Mouse (Mus musculus) CD4-positive, CD25-positive, alpha-beta regulatory T cell, adult 4 months (primary cell): ENCODE data around the gene Apoc2. TPM values are rescaled to one million over a fixed set of nuclear protein-coding genes. Genes with fewer than 3 reads are reported as not detected.

Source experiments
- ATAC-seq: one replicate; pipeline ENCODE4 v1.8.0; 2017
- polyA plus RNA-seq, 2 experiments: library from polyadenylated mRNA; unstranded; fragments of 100-300 nt; shearing (Covaris generic); gene quantifications; one replicate each; pipeline ENCODE4 v1.2.1; 2017

Apoc2 gene
- not detected for polyA plus RNA-seq

DNA sequence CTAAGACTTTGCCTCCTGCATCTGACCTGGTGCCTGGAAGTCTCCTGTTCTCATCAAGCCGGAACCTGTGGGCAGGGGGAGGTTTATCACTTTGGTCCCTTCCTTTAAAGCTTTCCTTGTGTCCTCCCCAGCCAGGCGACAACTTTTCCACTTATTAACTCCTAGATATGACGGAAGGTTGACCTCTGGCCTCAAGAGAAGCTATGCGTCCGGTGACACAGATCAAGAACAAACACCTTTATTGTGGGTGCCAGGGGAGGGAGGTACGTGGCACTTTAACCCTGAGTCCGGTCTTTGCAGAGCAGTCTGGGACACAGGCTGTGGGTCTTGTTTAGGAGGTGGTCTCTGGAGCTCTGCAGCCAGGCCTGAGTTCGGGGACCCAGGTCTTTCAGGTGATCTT lies at the start of gene Apoc2:
Gene Apoc2, minus strand, starts transcription at position 70 of the 400 bp plus-strand sequence.
- ATAC-seq: no peak

DNA sequence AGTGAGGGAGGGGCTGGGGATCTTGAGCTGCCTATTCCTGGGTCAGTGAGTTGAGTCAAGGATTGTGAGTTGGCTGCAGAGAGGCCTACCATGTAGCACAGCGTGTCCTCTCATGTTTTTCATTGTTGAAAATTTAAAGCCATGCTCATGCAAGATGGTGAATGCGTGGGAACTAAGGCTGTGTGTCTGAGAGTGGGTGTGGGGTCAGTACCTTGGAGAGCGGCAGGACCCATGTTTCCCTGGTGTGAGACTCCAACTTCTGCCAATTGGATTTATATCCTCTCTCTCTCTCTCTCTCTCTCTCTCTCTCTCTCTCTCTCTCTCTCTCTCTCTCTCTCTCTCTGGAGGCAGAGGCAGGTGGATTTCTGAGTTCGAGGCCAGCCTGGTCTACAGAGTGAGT lies 48.8 kb upstream of the Apoc2 start:
- ATAC-seq: no peak

DNA sequence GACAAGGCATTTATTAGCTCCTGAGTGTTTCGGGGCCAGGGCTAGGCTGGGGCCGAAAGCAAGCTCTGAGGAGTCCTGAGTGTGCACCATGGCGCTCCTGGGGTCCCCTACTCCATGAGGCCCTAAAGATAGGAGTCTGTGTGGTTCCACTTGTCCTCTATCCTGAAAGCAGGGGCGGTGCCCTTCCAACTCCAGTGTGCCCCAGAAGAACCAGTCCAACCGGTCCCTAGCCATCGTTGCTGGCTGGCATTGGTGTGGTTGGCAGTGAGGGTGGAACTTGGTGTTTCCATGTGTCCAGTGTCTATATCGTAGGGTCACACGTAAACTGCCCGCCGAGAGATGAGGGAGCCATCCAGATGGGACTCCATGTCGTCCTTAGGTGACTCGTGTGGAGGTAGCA lies 46.4 kb upstream of the Apoc2 start:
- ATAC-seq: no peak

DNA sequence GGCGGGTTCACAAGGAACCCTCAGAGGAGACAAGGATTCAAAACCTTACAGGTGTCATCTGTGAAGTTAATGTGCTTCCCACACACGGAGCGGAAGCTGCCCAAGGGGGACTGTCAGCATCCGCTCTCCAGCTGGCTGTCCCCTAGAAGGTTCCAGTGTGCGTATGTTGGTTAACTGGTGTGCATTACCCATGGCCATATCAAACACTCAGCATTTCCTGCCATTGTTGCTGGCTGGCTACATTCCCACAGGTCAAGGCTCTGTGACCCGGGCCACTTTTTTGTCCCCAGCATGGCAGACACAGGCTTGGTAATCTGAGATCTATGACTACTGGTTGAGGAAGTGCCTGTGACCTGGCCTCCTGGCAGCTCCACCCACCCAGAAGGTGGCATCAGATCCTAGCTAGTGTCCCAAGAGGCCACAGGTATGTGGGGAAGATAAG lies 45.0 kb upstream of the Apoc2 start:
- ATAC-seq: no peak

DNA sequence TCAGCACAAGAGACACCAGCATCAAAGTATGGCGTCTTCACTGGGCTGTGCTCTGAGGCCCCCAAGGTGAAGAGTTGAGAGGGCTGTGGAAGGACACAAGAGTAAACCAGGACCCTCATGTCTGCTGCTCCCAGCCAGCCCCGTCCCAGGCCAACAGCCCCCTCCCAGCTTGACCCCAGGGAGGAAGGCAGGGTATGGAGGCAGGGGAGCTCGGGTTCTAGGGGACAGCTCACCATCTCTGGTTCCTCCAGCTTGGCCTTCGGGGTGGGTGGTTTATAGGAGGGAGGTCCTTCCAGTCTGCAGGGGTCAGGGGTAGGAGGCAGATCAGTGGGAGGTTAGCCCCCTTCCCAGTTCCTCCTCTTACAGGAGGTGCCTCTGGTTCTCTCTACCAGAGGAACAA lies 41.5 kb upstream of the Apoc2 start:
- ATAC-seq: no peak

DNA sequence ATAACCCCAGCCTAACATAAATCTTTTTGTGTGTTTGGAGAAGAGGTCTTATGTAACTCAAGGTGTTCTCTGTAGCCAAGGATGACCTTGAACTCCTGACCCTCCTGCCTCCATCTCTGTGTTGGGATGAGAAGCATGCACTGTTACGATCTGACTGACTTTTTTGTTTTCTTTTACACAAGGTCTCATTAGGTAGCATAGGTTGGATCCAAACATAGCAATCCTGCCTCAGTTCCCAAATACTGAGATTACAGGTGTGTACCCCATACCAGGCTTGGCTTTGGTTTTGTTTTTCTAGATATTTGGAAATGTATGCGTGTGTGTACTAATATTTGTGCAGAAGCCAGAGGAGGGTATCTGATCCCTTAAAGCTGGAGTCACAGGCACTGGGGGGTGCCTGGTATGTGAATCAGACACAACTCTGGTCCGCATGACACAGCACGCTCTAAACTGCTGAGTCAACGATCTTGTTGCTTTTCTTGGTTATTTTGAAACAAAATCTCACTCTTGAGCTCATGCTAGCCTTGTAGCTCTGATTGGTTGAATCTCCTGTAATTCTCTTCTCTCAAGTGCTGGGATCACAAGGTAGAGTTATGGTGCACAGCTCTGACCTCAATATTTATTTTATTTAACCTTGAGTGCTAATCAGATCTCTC lies 40.7 kb upstream of the Apoc2 start:
- no peak for ATAC-seq

DNA sequence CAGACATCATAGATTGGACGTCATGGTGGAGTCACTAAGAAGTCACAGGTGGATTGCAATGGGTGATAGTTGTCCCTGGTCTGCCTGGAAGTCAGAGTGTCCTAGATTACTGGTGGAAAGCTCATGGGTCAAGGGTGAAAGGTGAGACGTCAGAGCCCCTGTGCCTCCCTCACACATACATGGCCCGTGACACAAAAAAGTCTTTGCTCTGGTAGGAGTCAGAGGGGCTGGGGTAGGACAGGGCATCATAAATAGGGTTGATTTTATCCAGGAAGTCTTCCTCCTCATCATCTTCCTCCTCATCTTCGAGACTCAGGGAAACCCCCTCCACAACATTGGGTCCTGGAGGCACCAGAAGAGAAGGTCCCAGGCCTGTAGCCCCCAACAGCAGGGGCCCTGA lies 39.6 kb upstream of the Apoc2 start:
- ATAC-seq: no peak

DNA sequence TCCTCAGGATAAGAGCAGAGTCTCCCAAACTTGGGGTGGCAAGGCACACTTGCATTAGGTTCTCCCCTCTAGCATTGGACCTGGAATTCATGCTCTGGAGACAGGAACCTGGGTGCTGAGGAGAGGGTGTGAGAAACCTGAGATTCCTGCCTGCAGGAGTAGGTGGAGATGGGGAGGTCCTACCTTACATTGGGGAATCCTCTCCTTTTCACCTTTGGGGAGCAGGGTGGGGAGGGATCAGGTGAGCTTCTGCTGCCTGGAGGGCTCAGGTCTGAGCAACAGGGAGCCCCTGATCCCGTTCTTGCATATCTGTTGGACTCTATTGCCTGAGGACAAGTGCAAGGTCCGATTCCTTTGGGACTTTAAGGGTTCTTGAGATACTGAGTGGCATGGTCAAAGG lies 39.1 kb upstream of the Apoc2 start:
- no peak for ATAC-seq

DNA sequence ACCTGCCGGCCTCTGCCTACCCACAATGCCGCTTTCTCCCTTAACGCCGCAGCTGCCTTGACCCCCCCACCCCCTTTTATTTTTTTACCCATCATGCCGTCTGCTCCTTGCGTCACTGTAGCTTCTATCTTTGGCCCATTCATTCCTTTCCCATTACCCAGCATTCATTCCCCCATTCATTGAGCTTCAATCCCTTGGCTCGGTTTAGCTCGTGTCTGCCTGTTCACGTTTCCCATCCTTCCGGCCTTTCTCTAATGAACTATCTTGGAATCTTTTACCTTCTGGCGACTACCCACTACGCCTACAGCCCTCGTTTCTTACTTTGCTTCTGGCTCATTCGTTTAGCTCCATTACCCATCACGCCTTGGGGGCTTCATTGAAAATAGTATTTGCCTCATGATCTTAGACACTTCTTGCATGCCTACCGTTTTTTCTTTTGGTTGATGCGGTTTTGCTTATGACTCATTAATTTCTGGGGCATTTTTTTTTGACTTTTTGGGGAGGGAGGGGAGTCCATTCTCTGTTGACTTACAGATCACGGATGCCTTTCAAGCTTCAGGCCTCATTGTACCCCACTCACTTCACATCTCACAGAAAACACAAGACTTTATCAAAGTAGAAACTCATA lies 38.4 kb upstream of the Apoc2 start:
- ATAC-seq: peak; percentile 19

DNA sequence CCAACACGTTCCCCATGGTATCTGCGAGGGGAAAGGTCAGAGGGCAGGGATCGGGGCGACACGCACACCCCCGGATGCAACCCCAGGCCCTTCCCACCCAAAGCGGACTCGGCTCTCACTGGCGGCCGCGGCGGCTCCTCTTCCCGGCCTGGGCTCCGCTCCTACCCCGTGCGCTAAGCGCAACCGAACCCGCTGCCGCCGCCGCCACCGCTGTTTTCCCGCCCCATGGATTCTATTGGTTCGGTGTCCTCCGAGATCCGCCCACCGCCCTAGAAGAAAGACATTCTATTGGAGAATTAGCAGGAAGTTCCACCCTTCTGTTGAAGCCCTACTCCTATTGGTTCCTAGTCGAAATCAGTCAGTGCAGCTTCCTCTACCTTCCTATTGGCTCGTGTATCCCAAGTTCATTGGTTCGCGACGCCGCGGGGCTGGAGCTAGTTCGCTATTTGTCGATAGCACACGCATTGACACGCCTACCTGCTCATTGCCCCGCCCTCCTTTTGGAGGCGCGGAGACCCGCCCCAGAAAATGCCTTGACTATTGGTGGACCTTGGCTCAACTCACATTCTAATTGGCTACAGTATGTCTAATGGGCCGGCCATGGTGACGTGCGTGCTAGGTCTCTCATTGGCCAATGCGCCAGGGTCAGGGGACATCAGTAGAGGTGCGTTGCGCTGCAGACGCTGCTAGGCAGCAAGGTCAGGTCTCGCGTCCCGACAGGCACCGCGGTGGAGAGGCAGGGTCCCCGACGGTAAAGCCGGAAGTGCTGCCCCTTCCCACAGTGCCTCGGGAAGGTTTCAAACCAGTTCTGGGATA lies 37.7 kb upstream of the Apoc2 start, which contains the start of gene Tomm40:
Gene Tomm40, minus strand, starts transcription at position 200 of the 816 bp plus-strand sequence.
- peak; percentile 88 for ATAC-seq

DNA sequence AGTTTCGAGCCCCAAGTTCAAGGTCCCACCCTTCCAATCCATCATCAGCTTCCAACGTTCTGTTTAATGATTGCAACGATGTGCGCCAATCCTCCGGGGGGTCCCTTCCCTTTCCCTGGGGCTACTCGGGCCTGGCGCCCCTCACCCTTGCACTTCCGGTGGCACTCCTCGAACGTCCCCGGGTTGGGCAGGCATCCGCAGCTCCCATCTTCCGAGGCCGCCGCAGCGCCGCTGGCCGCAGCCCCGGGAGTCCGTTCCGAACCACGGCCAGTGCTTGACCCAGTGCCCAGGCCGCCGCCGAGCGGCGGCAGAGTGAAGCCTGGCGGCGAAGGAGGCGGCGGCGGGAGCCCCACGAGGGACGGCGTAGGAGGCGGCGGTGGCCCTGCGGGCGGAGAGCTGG lies 37.1 kb upstream of the Apoc2 start:
- no peak for ATAC-seq

DNA sequence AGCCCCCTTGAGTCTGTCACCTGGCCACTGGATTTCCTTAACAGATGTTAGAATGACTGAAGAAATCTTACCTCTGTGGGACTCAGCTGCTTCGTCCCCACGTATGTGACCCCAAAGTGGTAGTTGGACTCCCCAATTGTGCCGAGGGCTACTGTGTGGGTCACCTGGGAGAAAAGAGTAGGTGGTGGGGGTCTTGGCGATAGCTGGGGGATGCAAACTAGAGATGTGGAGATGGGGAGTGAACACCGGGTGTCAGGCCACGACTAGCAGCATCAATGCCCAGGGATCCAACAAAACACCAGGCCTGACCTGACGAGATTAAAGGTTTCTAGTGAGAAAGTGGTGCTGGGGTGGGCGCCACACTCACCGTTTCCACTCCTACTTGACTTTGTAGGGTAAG lies 35.9 kb upstream of the Apoc2 start:
- no peak for ATAC-seq

DNA sequence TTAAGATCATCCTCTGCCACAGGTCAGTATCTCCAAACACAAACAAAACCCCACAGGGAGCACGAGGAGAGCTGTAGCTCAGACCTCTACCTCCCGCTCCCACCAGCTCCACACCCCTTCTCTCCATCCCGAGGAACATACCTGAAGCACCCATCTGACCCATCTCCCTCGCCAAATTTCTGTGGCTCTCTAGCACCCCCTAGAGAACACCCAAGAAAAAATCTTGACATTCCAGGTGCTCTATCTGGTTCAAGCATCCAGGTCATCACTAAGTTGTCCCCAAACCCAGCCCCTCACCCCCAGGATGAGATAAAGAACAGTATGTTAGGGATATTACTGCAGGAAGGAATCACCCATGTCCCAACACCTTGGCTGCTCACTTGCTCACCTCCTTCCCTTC lies 35.5 kb upstream of the Apoc2 start:
- ATAC-seq: no peak

DNA sequence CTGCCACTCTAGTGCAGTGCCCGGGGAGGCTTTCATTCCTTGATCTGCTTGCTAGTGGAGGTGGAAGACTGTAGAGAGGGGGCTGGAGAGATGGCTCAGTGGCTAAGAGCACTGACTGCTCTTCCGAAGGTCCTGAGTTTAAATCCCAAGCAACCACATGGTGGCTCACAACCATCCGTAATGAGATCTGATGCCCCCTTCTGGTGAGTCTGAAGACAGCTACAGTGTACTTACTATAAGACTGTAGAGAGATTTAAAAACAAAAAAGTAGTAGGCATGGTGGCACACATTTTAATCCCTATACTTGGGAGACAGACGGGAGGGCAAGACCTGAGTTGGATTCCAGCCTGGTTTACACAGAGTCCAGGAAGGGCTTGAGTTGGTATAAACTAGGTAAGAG lies 34.7 kb upstream of the Apoc2 start:
- no peak for ATAC-seq

DNA sequence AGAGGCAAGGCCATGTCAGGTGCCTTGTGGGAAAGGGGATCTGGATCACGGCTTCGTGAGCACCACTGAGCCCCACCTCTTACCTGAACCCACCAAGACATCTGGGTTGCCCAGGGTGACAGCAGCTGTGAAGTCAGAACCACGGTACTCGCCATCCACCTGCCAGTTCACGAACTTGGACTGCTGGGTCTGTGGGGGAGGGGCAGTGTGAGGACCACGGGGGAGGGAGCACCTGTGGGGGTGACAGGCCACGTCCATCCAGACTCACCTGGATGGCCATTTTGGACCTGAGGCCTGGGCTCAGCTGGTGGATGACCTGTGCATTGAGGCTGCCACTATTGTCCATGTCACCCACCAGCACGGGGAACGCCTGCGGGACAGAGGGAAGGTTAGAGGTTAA lies 32.9 kb upstream of the Apoc2 start:
- ATAC-seq: no peak

DNA sequence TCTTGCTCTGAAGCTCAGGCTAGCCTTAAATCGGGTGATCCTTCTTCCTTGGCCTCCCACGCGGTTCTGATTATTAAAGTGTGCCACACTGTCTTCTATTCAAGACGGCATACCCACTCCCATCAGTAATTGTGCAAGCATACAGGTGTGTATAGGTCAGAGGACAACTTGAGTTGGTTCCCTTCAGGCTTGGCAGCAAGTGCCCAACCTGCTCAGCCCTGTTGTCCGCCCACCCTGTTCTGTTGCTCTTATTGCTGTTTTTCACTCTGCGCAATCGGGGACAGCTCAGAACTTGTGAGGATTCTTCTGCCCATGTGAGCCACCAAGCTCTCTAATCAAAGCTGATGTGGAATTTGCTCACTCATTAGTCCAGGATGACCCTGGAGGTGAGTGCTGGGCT lies 27.5 kb upstream of the Apoc2 start:
- no peak for ATAC-seq

DNA sequence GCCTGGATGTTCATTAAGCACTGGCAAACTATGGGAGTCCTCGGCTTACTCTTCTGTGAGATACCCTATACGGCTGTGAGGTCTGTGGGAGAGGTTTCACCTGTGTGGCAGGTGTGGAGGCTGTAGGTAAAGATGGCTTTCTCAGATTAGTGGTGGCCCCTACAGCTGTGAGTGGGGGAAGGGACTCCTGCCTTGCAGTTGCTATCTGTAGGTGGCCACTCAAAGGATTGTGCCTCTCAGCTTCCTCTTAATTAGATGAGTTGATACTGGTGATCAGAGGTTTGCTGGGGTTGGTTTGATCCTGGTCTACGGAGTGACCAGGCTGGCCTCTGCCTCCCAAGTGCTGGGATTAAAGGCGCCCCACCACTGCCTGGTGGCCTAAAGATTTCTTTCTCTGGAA lies 26.7 kb upstream of the Apoc2 start:
- no peak for ATAC-seq

DNA sequence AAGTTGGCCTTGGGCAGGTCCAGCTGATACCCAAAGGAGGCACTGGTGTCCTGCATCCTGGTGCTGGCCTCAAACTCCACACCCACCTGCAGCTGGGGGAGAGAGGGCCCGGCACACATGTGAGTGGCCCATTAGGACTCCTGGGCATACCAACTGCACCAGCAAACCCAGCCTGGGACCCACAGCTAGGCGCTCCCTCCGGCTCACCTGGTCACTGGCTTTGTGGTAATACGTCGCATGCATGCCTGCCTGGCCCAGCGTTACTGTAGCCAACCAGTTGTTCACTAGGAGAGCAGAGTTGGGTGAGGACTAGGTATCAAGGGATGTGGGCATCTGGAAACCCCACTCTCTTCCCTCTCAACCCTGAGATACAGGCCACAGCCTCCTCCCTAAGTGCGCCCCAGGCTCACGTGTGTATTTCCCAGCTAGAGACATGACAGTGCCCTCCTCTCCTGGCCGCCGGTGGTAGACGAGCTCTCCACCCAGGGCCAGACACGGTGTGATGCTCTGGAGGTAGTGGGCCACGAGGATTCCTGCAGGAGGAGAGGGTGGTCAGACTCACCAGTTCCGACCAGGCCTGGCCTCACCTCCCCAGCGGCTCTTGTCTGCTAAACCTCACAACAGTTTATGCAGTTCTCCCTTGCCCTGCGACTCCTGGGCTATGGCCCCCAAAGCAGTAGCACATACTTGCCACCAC lies 25.3 kb upstream of the Apoc2 start:
- no peak for ATAC-seq

DNA sequence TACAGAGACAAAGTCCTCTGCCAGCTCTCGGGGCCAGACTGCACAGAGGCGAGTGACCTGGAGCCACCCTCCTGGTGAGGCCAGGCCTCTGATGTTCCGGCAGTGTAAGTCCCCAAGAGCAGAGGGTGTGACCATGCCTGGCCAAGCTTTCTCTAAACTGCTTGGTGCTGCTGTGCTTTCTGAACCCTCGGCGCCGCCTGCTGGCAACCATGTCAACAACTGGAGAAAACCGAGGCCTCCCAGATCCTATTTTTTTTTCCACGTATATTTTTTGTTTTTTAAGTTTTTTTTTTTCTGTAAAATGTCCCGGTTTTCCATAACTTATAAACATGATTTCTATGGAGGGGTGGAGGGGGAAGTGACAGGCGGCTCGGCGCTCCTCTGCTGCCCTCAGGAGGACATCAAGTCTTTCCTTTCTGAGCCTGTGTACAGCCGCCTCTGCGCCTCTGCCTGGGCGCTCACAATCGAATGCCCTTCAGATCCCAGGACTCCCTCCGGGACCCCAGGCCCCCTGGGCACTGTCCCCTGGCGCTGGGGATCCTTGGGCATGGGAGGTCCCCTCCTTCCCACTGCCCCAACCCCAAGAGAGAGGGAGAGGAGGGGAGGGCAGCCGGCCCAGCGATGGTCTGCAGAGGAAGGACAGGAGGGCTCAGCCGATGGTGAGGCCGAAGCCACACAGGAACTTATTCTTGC lies 23.5 kb upstream of the Apoc2 start:
- no peak for ATAC-seq

DNA sequence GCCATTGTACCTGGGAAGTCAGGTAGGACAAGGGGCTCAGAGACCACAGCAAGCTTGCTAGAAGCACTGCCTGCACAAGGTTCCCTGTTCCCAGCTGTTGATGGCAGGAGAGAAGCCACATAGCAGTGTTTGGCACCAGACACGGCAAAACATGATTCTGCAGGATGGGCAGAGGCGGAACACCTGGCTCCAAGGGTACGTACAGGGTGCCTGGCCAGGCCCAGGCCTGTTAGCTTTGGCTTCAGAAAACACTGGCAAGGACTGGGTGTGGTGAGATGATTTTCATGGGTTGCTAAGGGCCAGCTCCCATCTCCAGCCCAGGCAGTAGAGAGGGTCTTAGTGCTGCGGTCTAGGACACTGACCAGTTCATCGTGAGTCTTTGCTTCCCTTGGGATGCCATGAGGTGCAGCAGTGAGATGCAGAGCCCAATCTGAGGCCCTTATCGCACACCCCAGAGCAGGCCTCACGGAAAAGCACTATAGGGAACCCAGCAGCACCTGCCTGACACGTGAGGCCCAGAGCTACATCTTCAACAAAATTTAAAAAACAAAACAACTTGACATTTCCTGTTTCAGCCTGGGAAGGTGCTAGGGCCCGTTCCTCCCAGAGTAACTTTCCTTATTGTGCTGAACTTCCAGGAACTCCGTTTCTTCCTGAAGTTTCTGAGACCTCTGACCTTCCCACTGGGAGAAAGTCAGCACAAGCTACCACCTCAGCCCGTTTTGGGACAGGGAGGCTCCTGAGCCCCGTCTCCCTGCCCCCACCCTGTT lies 22.7 kb upstream of the Apoc2 start:
- ATAC-seq: no peak

DNA sequence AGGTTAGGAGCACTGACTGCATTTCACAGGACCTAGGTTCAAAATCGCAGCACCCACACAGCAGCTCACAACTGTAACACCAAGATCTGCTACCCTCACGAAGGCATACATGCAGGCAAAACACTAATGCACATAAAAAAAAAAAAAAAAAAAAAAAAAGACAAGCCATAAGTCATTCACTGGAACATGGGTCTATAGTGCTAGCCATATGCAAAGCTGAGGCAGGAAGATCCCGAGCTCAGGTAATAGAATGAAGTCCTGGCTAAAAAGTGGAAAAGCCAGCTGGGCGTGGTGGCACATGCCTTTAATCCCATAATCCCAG lies 22.0 kb upstream of the Apoc2 start:
- ATAC-seq: no peak
